Mouse (Mus musculus): ENCODE data around the gene Mcts2. TPM values are rescaled to one million over a fixed set of nuclear protein-coding genes. Genes with fewer than 3 reads are reported as not detected.
A peak's percentile ranks its signal among the peaks of the same experiment; 100 is the strongest.
"Not testable (repeated sequence)": the region's sequence is repeated elsewhere in the genome, so short reads cannot be mapped to it uniquely, and the experiment has no call there.

The Mcts2 gene
- total and polyA plus RNA-seq, 3 experiments, result 2.7 to 3.0 TPM; not detected in 1

DNA sequence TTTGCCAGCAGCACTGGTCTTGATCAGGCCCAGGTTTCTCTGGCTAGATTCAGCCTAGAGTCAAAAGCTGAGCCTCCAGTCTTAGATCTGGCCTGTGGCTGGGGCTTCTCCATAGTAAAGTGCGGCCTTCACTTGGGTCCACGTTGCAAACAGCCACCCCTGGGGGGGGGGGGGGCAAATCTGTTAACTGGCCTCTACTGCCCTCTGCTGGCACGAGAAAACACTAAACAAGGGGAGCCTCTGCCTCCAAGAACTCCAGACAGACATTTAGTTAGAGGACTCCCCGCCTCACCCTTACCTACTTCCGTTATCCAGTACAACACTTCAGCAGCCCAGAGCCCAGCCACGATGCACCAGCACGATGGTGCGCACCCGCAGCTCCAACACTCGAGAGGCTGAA is 29.4 kb upstream of the Mcts2 start:
- H3K27me3 ChIP-seq (ENCODE audit: control insufficient read depth in 1 of 2, insufficient read depth in 2 of 2, low read length in 2 of 2), result no peaks in the 10 kb centered on the region; a peak in 1 of 4 replicates
- H3K27ac ChIP-seq (ENCODE audit: control insufficient read depth, low read depth, low read length), result no peak overlapping the region
- TF ChIP-seq RAD21 (IDR thresholded peaks at IDR 0.05; ENCODE audit: low read depth, low read length) (peak; percentile 14), CTCF (IDR thresholded peaks at IDR 0.05 in 2 of 3, conservative IDR thresholded peaks at IDR 0.05 in 1 of 3; ENCODE audit: control insufficient read depth in 1 of 3, insufficient read depth in 1 of 3, low read depth in 2 of 3, low read length in 3 of 3, poor library complexity in 1 of 3, severe bottlenecking in 1 of 3) (peak; percentile 26 to 50 (median 46); a peak in 5 of 6 replicates), SMC3 (IDR thresholded peaks at IDR 0.05; ENCODE audit: low read depth, low read length) (peak; percentile 34; the same call in 1 of the 2 replicates), HCFC1 (IDR thresholded peaks at IDR 0.05; ENCODE audit: low read depth, low read length) (no peak)
- no peak overlapping the region for H3K9ac ChIP-seq (ENCODE audit: control insufficient read depth, low read depth, low read length, poor library complexity, severe bottlenecking)
- H3K9me3 ChIP-seq (replicated peaks; ENCODE audit: insufficient read depth, low read length), result no peaks in the 10 kb centered on the region
- H3K4me1 ChIP-seq (ENCODE audit: control insufficient read depth in 1 of 2, insufficient read depth in 2 of 2, low read length in 2 of 2), result peaks cover 0 to 13% of the 10 kb centered on the region in 2 experiments; a peak in 2 of 4 replicates
- no peaks in the 10 kb centered on the region for H3K79me2 ChIP-seq (ENCODE audit: control insufficient read depth, insufficient read depth, low read length, poor library complexity)
- no peaks in the 10 kb centered on the region for H3K36me3 ChIP-seq (ENCODE audit: control insufficient read depth in 1 of 2, insufficient read depth in 2 of 2, low read length in 2 of 2)
- DNase-seq (ENCODE audit: low read depth, low spot score), result peak; percentile 19
- H3K4me3 ChIP-seq (ENCODE audit: control insufficient read depth in 1 of 2, insufficient read depth in 1 of 2, low read depth in 2 of 2, low read length in 2 of 2), result no peak overlapping the region

DNA sequence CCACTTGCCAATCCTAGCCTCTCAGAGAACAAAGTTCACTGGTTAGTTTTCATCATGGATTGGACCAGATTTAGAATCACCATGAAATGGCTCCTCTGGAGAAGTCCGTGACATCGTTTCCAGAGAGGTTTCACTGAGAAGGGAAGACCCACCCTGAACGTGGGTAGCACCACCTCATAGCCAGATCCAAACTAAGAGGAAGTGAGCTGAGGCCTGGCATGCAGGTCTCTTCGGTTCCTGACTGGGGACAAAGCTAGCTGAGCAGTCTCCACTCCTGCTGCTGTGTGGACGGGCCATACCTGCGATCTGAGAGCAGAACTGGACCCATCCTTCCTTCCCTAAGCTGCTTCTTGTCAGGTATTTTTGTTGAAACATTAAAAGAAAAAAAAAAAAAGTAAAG is 25.7 kb upstream of the Mcts2 start:
- H3K27ac ChIP-seq (ENCODE audit: control insufficient read depth, low read depth, low read length), result no peak overlapping the region
- H3K36me3 ChIP-seq (ENCODE audit: control insufficient read depth in 1 of 2, insufficient read depth in 2 of 2, low read length in 2 of 2), result no peaks in the 10 kb centered on the region
- TF ChIP-seq MAZ (IDR thresholded peaks at IDR 0.05; ENCODE audit: low read depth, low read length) (no peak), TCF12 (IDR thresholded peaks at IDR 0.05; ENCODE audit: low read depth, low read length) (no peak), E2F4 (IDR thresholded peaks at IDR 0.05; ENCODE audit: borderline replicate concordance, low read depth, low read length) (no peak), UBTF (IDR thresholded peaks at IDR 0.05; ENCODE audit: borderline replicate concordance, insufficient read depth, low read depth, low read length) (no peak), USF2 (IDR thresholded peaks at IDR 0.05; ENCODE audit: borderline replicate concordance in 1 of 2, insufficient read depth in 1 of 2, low read depth in 1 of 2, low read length in 2 of 2) (no peak), TBP (IDR thresholded peaks at IDR 0.05; ENCODE audit: low read depth, low read length) (no peak), RCOR1 (IDR thresholded peaks at IDR 0.05; ENCODE audit: low read depth, low read length) (no peak), MYC (IDR thresholded peaks at IDR 0.05; ENCODE audit: low read depth, low read length) (no peak), POLR2AphosphoS2 (IDR thresholded peaks at IDR 0.05; ENCODE audit: low read length) (no peak), MYB (IDR thresholded peaks at IDR 0.05; ENCODE audit: low read depth, low read length) (no peak), NELFE (IDR thresholded peaks at IDR 0.05; ENCODE audit: low read depth, low read length) (no peak), MEF2A (IDR thresholded peaks at IDR 0.05; ENCODE audit: extremely low read depth, insufficient replicate concordance, low read depth, low read length, poor library complexity, severe bottlenecking) (no peak), ELF1 (IDR thresholded peaks at IDR 0.05; ENCODE audit: low read depth, low read length) (no peak)
- peak; percentile 35 for DNase-seq (ENCODE audit: low read depth, low spot score)
- H3K9ac ChIP-seq (ENCODE audit: control insufficient read depth, low read depth, low read length, poor library complexity, severe bottlenecking), result 0 out of 2 replicates have a peak overlapping the region, but pooled peaks have one; percentile 2
- no peaks in the 10 kb centered on the region for H3K9me3 ChIP-seq (replicated peaks; ENCODE audit: insufficient read depth, low read length)
- no peaks in the 10 kb centered on the region for H3K4me1 ChIP-seq (ENCODE audit: control insufficient read depth in 1 of 2, insufficient read depth in 2 of 2, low read length in 2 of 2)
- no peaks in the 10 kb centered on the region for H3K79me2 ChIP-seq (ENCODE audit: control insufficient read depth, insufficient read depth, low read length, poor library complexity)
- H3K4me3 ChIP-seq (ENCODE audit: control insufficient read depth in 1 of 2, insufficient read depth in 1 of 2, low read depth in 2 of 2, low read length in 2 of 2), result no peak overlapping the region
- peaks cover 4 to 10% of the 10 kb centered on the region in 2 experiments; a peak in 3 of 4 replicates for H3K27me3 ChIP-seq (ENCODE audit: control insufficient read depth in 1 of 2, insufficient read depth in 2 of 2, low read length in 2 of 2)

DNA sequence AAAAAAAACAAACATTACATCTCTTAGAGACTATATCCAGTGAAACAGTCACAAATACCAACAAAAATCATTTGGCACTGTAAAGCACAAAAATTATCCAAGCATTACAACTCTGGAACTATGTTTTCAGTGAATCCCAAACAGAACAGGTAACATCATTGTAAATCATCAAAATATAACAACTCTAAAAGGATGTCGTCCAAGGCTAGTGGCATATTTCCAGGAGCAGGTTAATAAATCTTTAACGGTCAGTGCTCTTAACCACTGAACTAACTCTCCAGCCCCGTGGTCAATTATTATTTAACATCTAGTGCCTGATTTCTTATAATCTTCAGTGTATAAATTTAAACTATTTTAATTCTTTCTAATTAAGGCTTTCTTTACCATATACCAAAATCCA is 20.6 kb upstream of the Mcts2 start:
- H3K9ac ChIP-seq (ENCODE audit: control insufficient read depth, low read depth, low read length, poor library complexity, severe bottlenecking); H3K27ac ChIP-seq (ENCODE audit: control insufficient read depth, low read depth, low read length); H3K36me3 ChIP-seq (ENCODE audit: control insufficient read depth in 1 of 2, insufficient read depth in 2 of 2, low read length in 2 of 2); DNase-seq (ENCODE audit: low read depth, low spot score); H3K4me3 ChIP-seq (ENCODE audit: control insufficient read depth in 1 of 2, insufficient read depth in 1 of 2, low read depth in 2 of 2, low read length in 2 of 2); H3K9me3 ChIP-seq (replicated peaks; ENCODE audit: insufficient read depth, low read length); H3K4me1 ChIP-seq (ENCODE audit: control insufficient read depth in 1 of 2, insufficient read depth in 2 of 2, low read length in 2 of 2): not testable (repeated sequence)
- Histone ChIP-seq H3K79me2 (ENCODE audit: control insufficient read depth, insufficient read depth, low read length, poor library complexity) (peaks cover 19% of the 10 kb centered on the region), H3K27me3 (ENCODE audit: control insufficient read depth in 1 of 2, insufficient read depth in 2 of 2, low read length in 2 of 2) (peaks cover 8 to 13% of the 10 kb centered on the region in 2 experiments; a peak in 3 of 4 replicates)
